Mouse (Mus musculus) neural tube, embryonic 12.5 days (tissue): ENCODE measurements around the gene Cmss1. TPM values are rescaled to one million over a fixed set of nuclear protein-coding genes. Genes with fewer than 3 reads are reported as not detected.
"Not testable (repeated sequence)": the region's sequence is repeated elsewhere in the genome, so short reads cannot be mapped to it uniquely, and the experiment has no call there.

ENCODE experiments used
- ATAC-seq: fragments of 200-750 bp; cut with Nextera tagmentation; 2 replicates; pipeline ENCODE4 v1.8.0; 2017; ENCODE audit warnings: low read depth, mild to moderate bottlenecking, moderate TSS enrichment, moderate library complexity; ENCODE audit not compliant: low FRiP score
- H3K27ac ChIP-seq: fragments of 300-500 bp; sonication (generic); 2 replicates; pipeline ENCODE4 v1.5.1; 2016
- H3K27me3 ChIP-seq: fragments of 300-500 bp; sonication (generic); replicated peaks from 2 replicates; pipeline ENCODE4 v1.6.1; 2016; ENCODE audit warnings: mild to moderate bottlenecking
- H3K36me3 ChIP-seq: fragments of 300-500 bp; sonication (generic); 2 replicates; pipeline ENCODE4 v1.6.1; 2016; ENCODE audit warnings: mild to moderate bottlenecking
- H3K4me1 ChIP-seq: fragments of 300-500 bp; sonication (generic); 2 replicates; pipeline ENCODE4 v1.6.1; 2016
- H3K4me2 ChIP-seq: fragments of 300-500 bp; sonication (generic); replicated peaks from 2 replicates; pipeline ENCODE4 v1.6.1; 2016; ENCODE audit warnings: mild to moderate bottlenecking
- H3K4me3 ChIP-seq: fragments of 300-500 bp; sonication (generic); 2 replicates; pipeline ENCODE4 v1.5.1; 2016
- H3K9ac ChIP-seq: fragments of 300-500 bp; sonication (generic); 2 replicates; pipeline ENCODE4 v1.6.1; 2016; ENCODE audit warnings: mild to moderate bottlenecking
- H3K9me3 ChIP-seq: fragments of 300-500 bp; sonication (generic); 2 replicates; pipeline ENCODE4 v1.6.1; 2016; ENCODE audit warnings: mild to moderate bottlenecking
- WGBS: fragments of 180-500 bp; shearing (Covaris S2); methylation state at CpG from one replicate; pipeline ENCODE4 v1.1.7; 2016; 5-methylcytosine and 5-hydroxymethylcytosine counted together
- polyA plus RNA-seq: library from polyadenylated mRNA; unstranded; fragments of >200 nt; fragmentation: Nextera tagmentation; extraction: Ambion mirVana; gene quantifications from 2 replicates; pipeline ENCODE4 v1.2.1, GENCODE M21; 2016

Gene Cmss1
- polyA plus RNA-seq, 1 experiment from 2014 or later = 37.9 TPM

DNA sequence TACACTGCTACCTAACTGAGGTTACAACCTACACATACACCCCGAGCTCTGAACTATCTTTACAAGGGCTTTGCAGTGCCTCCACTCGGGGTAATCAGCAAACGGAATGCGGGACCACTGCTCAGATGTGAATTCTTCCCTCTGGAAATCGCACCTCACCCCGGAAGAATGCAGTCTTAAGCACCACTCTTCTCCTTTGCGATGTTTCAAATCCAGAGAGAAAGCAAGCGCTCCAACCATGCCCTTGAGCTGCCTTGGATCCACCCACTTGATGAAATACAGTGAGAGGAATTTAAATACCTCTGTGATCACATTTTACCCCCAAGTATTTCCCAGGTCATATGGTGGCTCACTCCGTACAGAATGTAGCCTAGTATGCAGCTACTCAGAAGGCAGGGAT, 189.6 kb downstream of the Cmss1 start:
- no peak overlapping the region for H3K9ac ChIP-seq
- no peak for ATAC-seq
- 90% methylated on average over 9 of the region's 9 CpGs for WGBS

GRCm38 (mm10) chr16:57416049-57416448, 190.6 kb downstream of the Cmss1 start:
- ATAC-seq = 0 out of 2 replicates have a peak, but pooled peaks have one; percentile 48
- Histone ChIP-seq H3K4me3 (no peak overlapping the region), H3K36me3 (no peaks in the 10 kb centered on the region), H3K9me3 (no peaks in the 10 kb centered on the region), H3K9ac (no peak overlapping the region), H3K4me2 (no peak overlapping the region), H3K27ac (no peak overlapping the region), H3K4me1 (no peaks in the 10 kb centered on the region), H3K27me3 (no peaks in the 10 kb centered on the region)
- WGBS = 55% methylated on average over 2 of the region's 2 CpGs

More for the DNA sequence above, 189.6 kb downstream of the Cmss1 start:
- Histone ChIP-seq H3K27ac (no peak overlapping the region), H3K4me2 (no peak overlapping the region), H3K4me3 (no peak overlapping the region), H3K4me1 (peaks cover 8% of the 10 kb centered on the region), H3K9me3 (no peaks in the 10 kb centered on the region), H3K27me3 (no peaks in the 10 kb centered on the region), H3K36me3 (no peaks in the 10 kb centered on the region)

DNA sequence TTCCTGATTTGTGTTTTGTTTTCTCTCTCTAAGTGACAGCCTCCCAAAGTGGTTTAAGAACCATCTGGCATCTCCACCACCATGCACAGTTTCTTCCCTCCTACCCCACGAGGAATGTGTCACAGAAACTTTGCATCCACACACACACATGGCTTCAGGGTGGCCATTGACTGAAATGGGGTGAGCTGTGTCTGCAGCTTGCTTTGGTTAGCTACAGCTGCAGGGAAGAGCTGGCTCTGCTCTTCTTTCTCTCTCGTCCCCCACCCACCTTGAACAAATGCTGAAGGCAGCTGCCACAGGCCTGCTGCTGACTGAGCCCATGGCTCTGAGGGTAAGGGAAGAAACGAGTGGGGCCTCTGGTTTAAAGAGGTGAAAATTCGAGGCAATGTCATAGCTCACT, 193.9 kb downstream of the Cmss1 start:
- no peaks in the 10 kb centered on the region for H3K4me1 ChIP-seq
- no peak for ATAC-seq
- no peak overlapping the region for H3K4me2 ChIP-seq
- H3K4me3 ChIP-seq = no peak overlapping the region
- H3K36me3 ChIP-seq = no peaks in the 10 kb centered on the region
- 47% methylated on average over 4 of the region's 4 CpGs for WGBS
- no peaks in the 10 kb centered on the region for H3K27me3 ChIP-seq
- H3K9me3 ChIP-seq = no peaks in the 10 kb centered on the region
- H3K27ac ChIP-seq = no peak overlapping the region
- H3K9ac ChIP-seq = no peak overlapping the region

- Histone ChIP-seq H3K4me2 (no peak overlapping the region), H3K9ac (no peak overlapping the region), H3K27me3 (no peaks in the 10 kb centered on the region), H3K27ac (no peak overlapping the region), H3K9me3 (no peaks in the 10 kb centered on the region), H3K4me3 (no peak overlapping the region), H3K36me3 (no peaks in the 10 kb centered on the region), H3K4me1 (no peaks in the 10 kb centered on the region)
- ATAC-seq = no peak
- WGBS = 77% methylated on average over 5 of the region's 5 CpGs
These were observed 202.8 kb downstream of the Cmss1 start for GRCm38 (mm10) chr16:57403825-57404224.

DNA sequence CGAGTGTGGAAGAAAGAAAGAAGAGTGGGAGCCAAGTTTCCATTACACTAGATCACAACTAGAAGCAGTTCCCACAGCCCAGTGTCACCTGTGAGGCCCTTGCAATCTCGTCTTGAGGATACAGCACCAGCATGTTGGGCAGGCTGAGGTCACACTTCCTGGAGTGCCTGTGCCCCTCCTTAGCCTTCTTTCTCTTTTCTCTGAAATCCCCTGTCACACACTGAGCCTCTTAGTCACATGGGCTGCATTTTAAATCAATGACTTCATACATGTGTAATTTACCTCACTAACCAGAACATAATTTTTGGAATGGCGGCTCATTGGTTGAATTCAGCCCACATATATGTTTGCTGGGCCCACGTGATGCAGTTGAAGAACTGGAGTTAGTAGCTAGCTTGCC, 203.8 kb downstream of the Cmss1 start:
- H3K4me2 ChIP-seq = no peak overlapping the region
- no peaks in the 10 kb centered on the region for H3K9me3 ChIP-seq
- H3K4me3 ChIP-seq = no peak overlapping the region
- no peak overlapping the region for H3K9ac ChIP-seq
- 89% methylated on average over 4 of the region's 4 CpGs for WGBS
- H3K27ac ChIP-seq = no peak overlapping the region
- H3K27me3 ChIP-seq = no peaks in the 10 kb centered on the region
- ATAC-seq = no peak
- no peaks in the 10 kb centered on the region for H3K4me1 ChIP-seq
- no peaks in the 10 kb centered on the region for H3K36me3 ChIP-seq

GRCm38 (mm10) chr16:57401702-57402101, 205.0 kb downstream of the Cmss1 start:
- no peaks in the 10 kb centered on the region for H3K27me3 ChIP-seq
- no peak overlapping the region for H3K9ac ChIP-seq
- no peak overlapping the region for H3K27ac ChIP-seq
- no peaks in the 10 kb centered on the region for H3K36me3 ChIP-seq
- 68% methylated on average over 6 of the region's 6 CpGs for WGBS
- no peak overlapping the region for H3K4me3 ChIP-seq
- no peak for ATAC-seq
- H3K4me1 ChIP-seq = no peaks in the 10 kb centered on the region
- no peak overlapping the region for H3K4me2 ChIP-seq
- no peaks in the 10 kb centered on the region for H3K9me3 ChIP-seq

DNA sequence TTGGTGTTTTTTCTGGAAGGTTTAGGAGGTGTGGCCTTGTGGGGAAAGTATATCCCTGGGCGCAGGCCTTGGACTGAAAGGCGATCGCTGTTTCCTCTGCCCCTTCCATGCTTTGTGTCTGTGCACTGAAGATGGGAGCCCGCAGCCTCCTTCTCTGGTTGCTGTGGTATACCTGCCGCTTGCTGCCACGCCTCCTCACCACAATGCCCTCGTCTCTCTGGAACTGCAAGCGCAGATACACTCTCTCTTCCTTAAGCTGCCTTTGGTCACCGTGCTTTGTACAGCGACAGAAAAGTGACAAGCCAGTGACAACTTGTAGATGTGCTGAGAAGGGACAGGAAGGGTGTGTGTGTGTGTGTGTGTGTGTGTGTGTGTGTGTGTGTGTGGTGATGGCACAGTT, 207.1 kb downstream of the Cmss1 start:
- H3K27me3 ChIP-seq = no peaks in the 10 kb centered on the region
- no peak overlapping the region for H3K4me2 ChIP-seq
- WGBS = 85% methylated on average over 10 of the region's 10 CpGs
- ATAC-seq = no peak
- H3K4me3 ChIP-seq = no peak overlapping the region
- H3K9me3 ChIP-seq = no peaks in the 10 kb centered on the region
- no peaks in the 10 kb centered on the region for H3K4me1 ChIP-seq
- no peaks in the 10 kb centered on the region for H3K36me3 ChIP-seq
- no peak overlapping the region for H3K27ac ChIP-seq
- H3K9ac ChIP-seq = no peak overlapping the region

DNA sequence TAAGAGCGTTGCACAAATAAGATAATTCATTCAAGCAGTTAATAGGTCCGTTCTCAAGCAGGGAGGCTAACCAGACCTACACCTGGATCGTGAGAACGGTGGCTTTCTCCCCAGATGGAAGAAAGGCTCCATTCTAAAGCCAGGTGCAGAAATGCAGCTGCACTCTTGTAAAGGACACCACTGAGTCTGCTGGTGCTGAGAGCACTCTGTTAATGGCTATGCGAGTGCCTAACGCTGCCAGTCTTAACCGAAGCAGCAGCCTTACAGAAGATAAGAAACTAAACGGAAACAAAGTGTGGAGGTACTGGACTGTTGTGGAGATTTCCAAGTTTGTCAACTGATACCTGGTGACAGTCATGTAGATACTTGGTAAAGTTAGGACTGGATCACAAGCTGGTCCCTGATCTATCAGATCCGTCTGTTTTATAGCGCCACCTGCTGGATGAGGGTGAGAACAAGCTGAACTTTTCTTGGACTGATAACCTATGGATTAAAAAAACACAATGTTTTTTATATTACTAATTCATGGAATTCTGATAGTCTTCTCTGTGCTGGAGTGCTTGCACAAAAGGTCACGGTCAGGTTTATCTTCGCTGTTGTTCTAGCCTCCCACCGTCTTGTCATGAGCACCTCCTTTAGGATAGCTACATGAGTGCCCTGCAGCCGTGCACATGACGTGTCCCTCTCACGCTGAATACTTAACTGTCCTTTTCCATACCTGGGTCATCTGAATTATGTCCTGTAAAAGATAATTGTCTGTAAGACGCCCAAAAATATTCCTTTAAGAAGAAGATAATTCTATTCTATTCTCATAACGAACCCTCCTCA, 208.1 kb downstream of the Cmss1 start:
- Histone ChIP-seq H3K4me1 (no peaks in the 10 kb centered on the region), H3K9ac (no peak overlapping the region), H3K9me3 (no peaks in the 10 kb centered on the region), H3K36me3 (no peaks in the 10 kb centered on the region), H3K4me2 (no peak overlapping the region), H3K27me3 (no peaks in the 10 kb centered on the region), H3K27ac (no peak overlapping the region), H3K4me3 (no peak overlapping the region)
- peak; percentile 64; the same call in 1 of the 2 replicates for ATAC-seq
- WGBS = 69% methylated on average over 18 of the region's 18 CpGs

DNA sequence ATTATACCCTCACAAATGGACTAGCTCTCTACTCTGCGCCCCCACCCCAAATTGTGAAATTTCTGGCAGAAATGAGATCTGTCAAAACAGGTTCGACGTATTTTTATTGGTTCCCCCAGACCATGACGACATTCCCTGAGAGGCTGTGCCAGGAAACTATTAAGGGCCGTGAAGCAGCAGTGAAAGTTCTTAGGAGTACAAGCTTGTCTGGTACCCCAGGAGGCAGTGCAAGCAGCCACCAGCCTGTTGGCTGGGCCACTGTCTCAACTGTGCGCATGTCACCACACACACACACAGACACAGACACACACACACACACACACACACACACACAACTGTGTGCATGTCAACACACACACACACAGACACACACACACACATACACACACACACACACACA, 208.8 kb downstream of the Cmss1 start:
- H3K4me1 ChIP-seq = no peaks in the 10 kb centered on the region
- no peak overlapping the region for H3K27ac ChIP-seq
- 83% methylated on average over 6 of the region's 6 CpGs for WGBS
- H3K4me2 ChIP-seq = no peak overlapping the region
- H3K9me3 ChIP-seq = no peaks in the 10 kb centered on the region
- ATAC-seq = no peak
- H3K36me3 ChIP-seq = no peaks in the 10 kb centered on the region
- H3K9ac ChIP-seq = no peak overlapping the region
- no peaks in the 10 kb centered on the region for H3K27me3 ChIP-seq
- no peak overlapping the region for H3K4me3 ChIP-seq

- no peaks in the 10 kb centered on the region for H3K36me3 ChIP-seq
- no peak for ATAC-seq
- H3K4me3 ChIP-seq = no peak overlapping the region
- no peaks in the 10 kb centered on the region for H3K27me3 ChIP-seq
- no peaks in the 10 kb centered on the region for H3K9me3 ChIP-seq
- WGBS = 78% methylated on average over 6 of the region's 6 CpGs
- no peak overlapping the region for H3K9ac ChIP-seq
- H3K27ac ChIP-seq = no peak overlapping the region
- no peaks in the 10 kb centered on the region for H3K4me1 ChIP-seq
- H3K4me2 ChIP-seq = no peak overlapping the region
These were observed 210.4 kb downstream of the Cmss1 start for GRCm38 (mm10) chr16:57396249-57396648.

GRCm38 (mm10) chr16:57393161-57393560, 213.5 kb downstream of the Cmss1 start:
- H3K27me3 ChIP-seq = no peaks in the 10 kb centered on the region
- H3K4me1 ChIP-seq = no peaks in the 10 kb centered on the region
- 75% methylated on average over 11 of the region's 11 CpGs for WGBS
- no peak for ATAC-seq
- H3K27ac ChIP-seq = no peak overlapping the region
- H3K36me3 ChIP-seq = no peaks in the 10 kb centered on the region
- H3K9ac ChIP-seq = no peak overlapping the region
- no peaks in the 10 kb centered on the region for H3K9me3 ChIP-seq
- H3K4me2 ChIP-seq = no peak overlapping the region
- H3K4me3 ChIP-seq = no peak overlapping the region

- no peak overlapping the region for H3K27ac ChIP-seq
- H3K36me3 ChIP-seq = no peaks in the 10 kb centered on the region
- WGBS = 71% methylated on average over 2 of the region's 2 CpGs
- H3K4me2 ChIP-seq = no peak overlapping the region
- no peaks in the 10 kb centered on the region for H3K9me3 ChIP-seq
- no peaks in the 10 kb centered on the region for H3K4me1 ChIP-seq
- H3K4me3 ChIP-seq = no peak overlapping the region
- H3K9ac ChIP-seq = no peak overlapping the region
- ATAC-seq = no peak
- no peaks in the 10 kb centered on the region for H3K27me3 ChIP-seq
These were observed 214.2 kb downstream of the Cmss1 start for GRCm38 (mm10) chr16:57392461-57392860.

GRCm38 (mm10) chr16:57391171-57391570, 215.5 kb downstream of the Cmss1 start:
- not testable (repeated sequence) for H3K36me3 ChIP-seq, H3K27ac ChIP-seq, H3K4me2 ChIP-seq, H3K4me1 ChIP-seq, H3K27me3 ChIP-seq, H3K9me3 ChIP-seq, ATAC-seq, H3K4me3 ChIP-seq, H3K9ac ChIP-seq
- WGBS = 29% methylated on average over 29 of the region's 39 CpGs
